Mouse (Mus musculus): ENCODE data around the gene Polr2b.

Gene Polr2b

GRCm38 (mm10) chr5:77390272-77390671 lies 80.3 kb downstream of the Polr2b start:
- DNase-seq, result no peak

GRCm38 (mm10) chr5:77393094-77393619 lies 83.2 kb downstream of the Polr2b start:
- no peak for DNase-seq

GRCm38 (mm10) chr5:77393990-77394618 lies 84.2 kb downstream of the Polr2b start:
- DNase-seq, result no peak

GRCm38 (mm10) chr5:77398285-77399057 lies 88.5 kb downstream of the Polr2b start:
- no peak for DNase-seq

Measured in liver (tissue).